Mouse (Mus musculus): Measurements from ENCODE around the gene Gtf3c1.

- TF ChIP-seq POLR2A (IDR thresholded peaks at IDR 0.05; ENCODE audit: low read depth, low read length) (no peak), CTCF (IDR thresholded peaks at IDR 0.05; ENCODE audit: extremely low read depth, insufficient read length, insufficient replicate concordance, low read depth, low read length) (no peak)
Observed at GRCm38 (mm10) chr7:125608183-125608688, 99.3 kb downstream of the Gtf3c1 start.

Data from small intestine, adult 2 months (tissue).